Mouse (Mus musculus): ENCODE data around the gene 2310034G01Rik. TPM values are rescaled to one million over a fixed set of nuclear protein-coding genes. Genes with fewer than 3 reads are reported as not detected.
A peak's percentile ranks its signal among the peaks of the same experiment; 100 is the strongest.

2310034G01Rik gene
- polyA plus RNA-seq, 1 experiment from 2014 or later = 2.3 TPM

DNA sequence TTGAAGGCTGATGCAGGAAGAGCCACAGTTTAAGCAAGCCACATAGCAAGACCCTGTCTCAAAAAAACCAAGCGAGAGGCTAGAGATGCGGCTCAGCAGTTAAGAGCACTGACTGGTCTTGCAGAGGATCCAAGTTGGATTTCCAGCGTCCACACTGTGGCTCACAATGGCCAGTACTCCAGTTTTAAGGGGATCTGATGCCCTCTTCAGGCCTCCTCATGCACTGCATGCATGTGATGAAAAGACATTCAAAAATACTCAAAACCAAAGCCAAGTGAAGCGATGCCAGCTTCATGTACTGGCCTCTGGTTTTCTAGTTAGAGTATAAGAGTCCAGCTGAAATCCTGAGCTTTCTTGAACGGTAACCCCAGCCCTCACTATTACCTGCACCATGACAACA is 39.8 kb upstream of the 2310034G01Rik start:
- H3K27ac ChIP-seq = no peak overlapping the region
- ATAC-seq (ENCODE audit: insufficient number of reproducible peaks, insufficient read depth, low FRiP score, low TSS enrichment, low read depth) = no peak
- 82% methylated on average over 5 of the region's 5 CpGs for WGBS
- no peak overlapping the region for H3K4me2 ChIP-seq
- no peaks in the 10 kb centered on the region for H3K9me3 ChIP-seq
- no peak overlapping the region for H3K9ac ChIP-seq (replicated peaks)
- peaks cover 31% of the 10 kb centered on the region for H3K36me3 ChIP-seq
- H3K27me3 ChIP-seq = no peaks in the 10 kb centered on the region
- H3K4me1 ChIP-seq (replicated peaks) = peaks cover 14% of the 10 kb centered on the region
- H3K4me3 ChIP-seq (replicated peaks) = no peak overlapping the region

DNA sequence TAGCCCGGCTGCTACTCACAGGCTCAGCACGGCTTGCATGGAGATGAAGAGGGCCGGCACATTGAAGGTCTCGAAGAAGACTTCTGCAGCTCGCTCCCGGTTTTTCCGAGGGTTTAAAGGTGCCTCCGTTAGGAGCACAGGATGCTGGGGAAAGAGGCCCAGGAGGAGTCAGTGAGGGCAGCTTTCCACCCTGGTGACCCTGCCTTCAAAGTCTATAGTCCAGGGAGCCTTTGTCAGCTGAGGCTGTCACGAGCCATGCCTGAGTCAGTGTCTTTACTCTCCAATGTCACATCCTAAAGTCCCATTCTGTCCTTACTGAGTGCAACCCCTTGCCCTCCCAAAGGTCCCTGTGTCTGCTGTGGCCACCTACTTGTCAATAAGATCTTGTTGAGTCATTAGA is 32.2 kb upstream of the 2310034G01Rik start:
- Histone ChIP-seq H3K4me3 (replicated peaks) (no peak overlapping the region), H3K9me3 (0 out of 2 replicates have a peak, but pooled peaks cover 4% of the 10 kb centered on the region), H3K27ac (no peak overlapping the region), H3K36me3 (peaks cover 93% of the 10 kb centered on the region), H3K9ac (replicated peaks) (no peak overlapping the region), H3K4me2 (no peak overlapping the region), H3K27me3 (no peaks in the 10 kb centered on the region), H3K4me1 (replicated peaks) (no peaks in the 10 kb centered on the region)
- no peak for ATAC-seq (ENCODE audit: insufficient number of reproducible peaks, insufficient read depth, low FRiP score, low TSS enrichment, low read depth)
- WGBS = 93% methylated on average over 9 of the region's 9 CpGs

DNA sequence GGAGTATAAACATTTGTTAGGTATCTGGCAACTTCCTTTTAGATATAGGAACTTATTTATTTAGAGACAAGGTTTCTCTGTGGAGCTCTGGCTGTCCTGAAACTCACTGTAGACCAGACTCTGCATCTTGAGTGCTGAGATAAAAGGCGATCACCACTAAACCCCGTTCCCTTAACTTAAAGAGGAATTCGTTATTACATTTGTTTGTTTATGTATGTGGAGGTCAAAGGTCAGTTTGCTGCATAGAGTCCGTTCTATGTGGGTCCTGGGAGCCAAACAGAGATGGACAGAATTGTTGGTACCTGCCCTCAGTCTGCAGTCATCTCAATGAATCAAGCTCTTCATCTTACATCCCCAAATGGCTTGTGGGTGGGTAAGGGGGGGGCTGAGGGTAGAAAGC is 25.8 kb upstream of the 2310034G01Rik start:
- Histone ChIP-seq H3K36me3 (peaks cover 48% of the 10 kb centered on the region), H3K4me3 (replicated peaks) (no peak overlapping the region), H3K9me3 (no peaks in the 10 kb centered on the region), H3K4me1 (replicated peaks) (no peaks in the 10 kb centered on the region), H3K9ac (replicated peaks) (no peak overlapping the region), H3K4me2 (no peak overlapping the region), H3K27me3 (no peaks in the 10 kb centered on the region), H3K27ac (no peak overlapping the region)
- 52% methylated on average over 4 of the region's 4 CpGs for WGBS
- no peak for ATAC-seq (ENCODE audit: insufficient number of reproducible peaks, insufficient read depth, low FRiP score, low TSS enrichment, low read depth)

DNA sequence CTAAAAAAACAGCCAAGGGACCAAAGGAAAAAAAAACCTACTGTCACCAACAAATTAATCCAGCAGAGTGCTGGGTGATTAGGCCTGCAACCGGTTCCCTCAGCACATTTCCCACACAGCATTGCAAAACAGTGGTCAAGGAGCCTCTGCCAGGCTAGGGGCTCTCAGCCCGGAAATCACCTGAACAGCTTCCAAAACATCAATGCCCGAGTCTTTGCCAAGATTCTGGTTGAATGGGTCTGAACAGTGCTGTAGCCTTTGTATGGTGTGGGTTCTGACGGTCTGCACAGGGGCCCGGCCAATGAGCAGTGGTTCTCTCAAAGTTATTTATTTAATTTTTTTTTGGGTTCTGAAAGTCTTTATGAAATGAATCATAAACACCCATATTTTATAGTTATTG is 25.4 kb upstream of the 2310034G01Rik start:
- Histone ChIP-seq H3K4me1 (replicated peaks) (no peaks in the 10 kb centered on the region), H3K36me3 (peaks cover 44% of the 10 kb centered on the region), H3K27me3 (no peaks in the 10 kb centered on the region), H3K9ac (replicated peaks) (no peak overlapping the region), H3K4me2 (no peak overlapping the region), H3K4me3 (replicated peaks) (no peak overlapping the region), H3K9me3 (no peaks in the 10 kb centered on the region), H3K27ac (no peak overlapping the region)
- WGBS = 74% methylated on average over 5 of the region's 5 CpGs
- no peak for ATAC-seq (ENCODE audit: insufficient number of reproducible peaks, insufficient read depth, low FRiP score, low TSS enrichment, low read depth)

DNA sequence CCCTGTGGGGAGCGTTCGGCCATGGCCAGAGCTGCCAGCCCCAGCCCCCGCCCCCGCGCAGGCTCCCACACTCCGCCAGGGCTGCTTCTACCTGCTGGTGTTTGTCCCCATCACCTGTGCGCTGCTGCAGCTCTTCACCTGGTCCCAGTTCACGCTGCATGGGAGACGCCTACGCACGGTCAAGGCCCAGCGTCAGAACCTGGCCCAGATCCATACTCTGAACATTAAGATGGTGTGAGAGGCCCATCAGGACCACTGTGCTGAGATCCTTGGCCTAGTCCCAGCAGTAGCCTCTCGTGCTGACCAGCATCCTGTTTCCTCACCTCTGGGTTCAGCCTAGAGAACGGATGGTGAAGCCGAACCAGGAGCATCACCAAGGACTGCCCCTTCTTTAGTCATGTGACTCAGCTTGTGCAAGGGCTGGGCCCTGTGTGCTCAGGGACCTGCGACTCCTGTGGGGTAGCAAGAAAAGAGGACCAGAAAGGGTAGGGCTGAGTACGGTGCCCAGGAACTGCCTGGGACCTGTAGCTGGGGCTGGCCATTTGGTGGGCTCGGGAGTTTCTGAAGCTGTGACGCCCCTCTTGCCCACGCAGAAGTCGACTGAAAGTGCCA is 24.5 kb upstream of the 2310034G01Rik start:
- Histone ChIP-seq H3K27ac (0 out of 2 replicates have a peak overlapping the region, but pooled peaks have one; percentile 12), H3K4me2 (no peak overlapping the region), H3K4me3 (replicated peaks) (no peak overlapping the region), H3K4me1 (replicated peaks) (no peaks in the 10 kb centered on the region), H3K9me3 (no peaks in the 10 kb centered on the region), H3K9ac (replicated peaks) (no peak overlapping the region), H3K36me3 (peaks cover 35% of the 10 kb centered on the region), H3K27me3 (no peaks in the 10 kb centered on the region)
- 51% methylated on average over 21 of the region's 21 CpGs for WGBS
- ATAC-seq (ENCODE audit: insufficient number of reproducible peaks, insufficient read depth, low FRiP score, low TSS enrichment, low read depth) = no peak

DNA sequence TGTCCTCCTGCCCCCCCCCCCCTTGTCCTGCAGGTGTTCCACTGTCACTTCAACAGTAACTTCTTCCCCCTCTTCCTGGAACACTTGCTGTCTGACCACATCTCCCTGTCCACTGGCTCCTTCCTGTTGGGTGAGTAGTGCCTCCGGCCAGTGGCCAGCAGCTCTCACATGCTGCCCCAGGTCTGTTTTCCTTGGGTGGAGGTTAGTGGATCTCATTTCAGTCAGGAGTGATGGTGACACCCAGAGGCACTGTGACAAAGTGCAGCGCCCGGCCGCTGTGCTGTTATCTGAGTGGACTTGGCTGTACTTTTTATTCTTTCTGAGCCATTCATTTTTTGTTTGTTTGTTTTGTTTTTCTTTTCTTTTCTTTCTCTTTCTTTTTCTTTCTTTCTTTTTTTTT is 19.1 kb upstream of the 2310034G01Rik start:
- Histone ChIP-seq H3K27ac (no peak overlapping the region), H3K4me3 (replicated peaks) (no peak overlapping the region), H3K4me1 (replicated peaks) (no peaks in the 10 kb centered on the region), H3K4me2 (no peak overlapping the region), H3K27me3 (no peaks in the 10 kb centered on the region), H3K9ac (replicated peaks) (no peak overlapping the region), H3K36me3 (no peaks in the 10 kb centered on the region), H3K9me3 (no peaks in the 10 kb centered on the region)
- no peak for ATAC-seq (ENCODE audit: insufficient number of reproducible peaks, insufficient read depth, low FRiP score, low TSS enrichment, low read depth)
- 30% methylated on average over 4 of the region's 4 CpGs for WGBS

DNA sequence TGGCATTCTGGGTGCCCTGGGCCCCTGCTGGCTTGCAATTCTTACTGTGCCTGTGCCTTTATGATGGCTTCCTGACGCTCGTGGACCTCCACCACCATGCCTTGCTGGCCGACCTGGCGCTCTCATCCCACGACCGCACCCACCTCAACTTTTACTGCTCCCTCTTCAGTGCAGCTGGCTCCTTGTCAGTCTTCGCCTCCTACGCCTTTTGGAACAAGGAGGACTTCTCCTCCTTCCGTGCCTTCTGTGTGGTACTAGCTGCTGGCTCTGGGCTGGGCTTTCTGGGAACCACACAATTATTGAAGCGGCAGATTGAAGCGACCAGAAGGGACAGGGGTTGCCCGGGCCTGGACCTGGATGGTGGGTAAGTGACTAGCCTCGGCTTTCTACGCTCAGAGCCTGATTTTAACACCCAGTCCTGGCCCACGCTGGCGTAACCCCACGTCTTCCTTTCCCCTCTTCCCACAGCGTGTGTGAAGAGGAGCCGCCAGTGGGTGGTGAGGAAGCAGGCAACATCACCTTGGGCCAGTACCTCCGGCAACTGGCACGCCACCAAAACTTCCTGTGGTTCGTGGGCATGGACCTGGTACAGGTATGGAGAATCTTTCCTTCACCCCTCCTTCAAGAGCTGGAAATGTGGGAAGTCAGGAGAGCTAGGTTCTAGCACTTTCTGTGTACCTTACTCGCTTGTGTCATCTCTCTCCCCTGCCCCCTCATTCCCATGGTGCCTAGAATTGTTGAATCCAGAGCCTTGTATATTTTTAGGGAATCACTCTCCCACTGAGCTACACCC is 17.9 kb upstream of the 2310034G01Rik start:
- H3K36me3 ChIP-seq = no peaks in the 10 kb centered on the region
- no peak overlapping the region for H3K4me3 ChIP-seq (replicated peaks)
- ATAC-seq (ENCODE audit: insufficient number of reproducible peaks, insufficient read depth, low FRiP score, low TSS enrichment, low read depth) = no peak
- no peaks in the 10 kb centered on the region for H3K27me3 ChIP-seq
- WGBS = 83% methylated on average over 22 of the region's 23 CpGs
- H3K9me3 ChIP-seq = no peaks in the 10 kb centered on the region
- no peak overlapping the region for H3K9ac ChIP-seq (replicated peaks)
- no peak overlapping the region for H3K4me2 ChIP-seq
- H3K27ac ChIP-seq = no peak overlapping the region
- no peaks in the 10 kb centered on the region for H3K4me1 ChIP-seq (replicated peaks)

DNA sequence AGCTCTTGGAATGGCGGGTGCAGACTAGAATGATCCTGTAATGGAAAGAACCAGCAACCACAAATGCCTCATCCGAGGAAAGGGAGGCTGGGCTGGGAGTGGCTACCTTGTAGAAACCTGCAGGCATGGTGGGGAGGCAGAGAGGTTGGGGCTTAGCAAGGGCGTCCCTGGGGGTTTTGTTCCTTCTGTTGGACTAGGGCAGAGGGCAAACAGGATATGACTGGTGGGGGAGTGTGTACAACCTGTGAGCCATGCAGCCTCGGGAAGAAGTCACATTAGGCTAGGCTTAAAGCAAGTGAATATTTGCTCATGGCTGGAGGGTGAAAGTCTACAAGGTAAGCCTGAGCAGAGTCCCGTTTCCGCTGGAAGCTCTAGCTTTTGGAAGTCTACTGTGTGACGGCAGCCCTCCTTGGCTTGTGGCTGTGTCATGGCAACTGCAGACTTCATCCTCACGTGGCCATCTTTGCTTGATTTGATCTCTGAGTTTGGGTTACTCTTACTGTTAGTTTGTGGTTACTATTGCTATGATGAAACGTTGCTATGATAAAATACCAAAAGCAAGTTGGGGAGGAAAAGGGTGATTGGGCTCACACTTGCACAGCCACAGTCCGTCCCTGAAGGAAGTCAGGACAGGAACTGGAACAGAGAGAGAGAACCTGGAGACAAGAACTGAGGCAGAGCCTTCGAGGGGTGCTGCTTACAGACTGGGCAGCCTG is 13.3 kb upstream of the 2310034G01Rik start:
- H3K4me2 ChIP-seq = no peak overlapping the region
- H3K4me3 ChIP-seq (replicated peaks) = no peak overlapping the region
- no peaks in the 10 kb centered on the region for H3K4me1 ChIP-seq (replicated peaks)
- no peak overlapping the region for H3K27ac ChIP-seq
- 84% methylated on average over 11 of the region's 11 CpGs for WGBS
- H3K9ac ChIP-seq (replicated peaks) = no peak overlapping the region
- peaks cover 8% of the 10 kb centered on the region for H3K27me3 ChIP-seq
- no peaks in the 10 kb centered on the region for H3K9me3 ChIP-seq
- no peaks in the 10 kb centered on the region for H3K36me3 ChIP-seq
- no peak for ATAC-seq (ENCODE audit: insufficient number of reproducible peaks, insufficient read depth, low FRiP score, low TSS enrichment, low read depth)

DNA sequence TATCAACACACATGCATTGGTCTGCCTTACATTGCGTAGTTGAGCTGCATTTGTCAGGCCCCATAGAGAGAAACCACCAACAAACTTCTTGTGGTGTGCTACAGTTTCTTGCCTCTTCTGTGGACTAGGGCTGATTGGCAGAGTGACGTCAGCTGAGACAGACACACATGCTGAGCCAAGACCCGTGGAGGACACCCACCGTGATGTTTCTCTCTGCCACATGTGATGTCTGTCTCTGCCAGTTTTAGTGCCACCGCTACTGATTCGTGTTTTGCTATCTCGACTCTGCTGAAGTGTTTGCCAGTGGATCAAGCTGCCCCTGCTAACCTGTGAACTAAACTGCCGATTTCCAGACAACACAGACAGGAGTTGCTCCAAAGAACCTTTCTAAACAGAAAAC is 12.0 kb upstream of the 2310034G01Rik start:
- Histone ChIP-seq H3K9me3 (no peaks in the 10 kb centered on the region), H3K4me3 (replicated peaks) (no peak overlapping the region), H3K4me1 (replicated peaks) (0 out of 2 replicates have a peak, but pooled peaks cover 4% of the 10 kb centered on the region), H3K4me2 (no peak overlapping the region), H3K36me3 (no peaks in the 10 kb centered on the region), H3K27ac (no peak overlapping the region), H3K9ac (replicated peaks) (no peak overlapping the region), H3K27me3 (peaks cover 21% of the 10 kb centered on the region)
- WGBS = 89% methylated on average over 8 of the region's 8 CpGs
- no peak for ATAC-seq (ENCODE audit: insufficient number of reproducible peaks, insufficient read depth, low FRiP score, low TSS enrichment, low read depth)

DNA sequence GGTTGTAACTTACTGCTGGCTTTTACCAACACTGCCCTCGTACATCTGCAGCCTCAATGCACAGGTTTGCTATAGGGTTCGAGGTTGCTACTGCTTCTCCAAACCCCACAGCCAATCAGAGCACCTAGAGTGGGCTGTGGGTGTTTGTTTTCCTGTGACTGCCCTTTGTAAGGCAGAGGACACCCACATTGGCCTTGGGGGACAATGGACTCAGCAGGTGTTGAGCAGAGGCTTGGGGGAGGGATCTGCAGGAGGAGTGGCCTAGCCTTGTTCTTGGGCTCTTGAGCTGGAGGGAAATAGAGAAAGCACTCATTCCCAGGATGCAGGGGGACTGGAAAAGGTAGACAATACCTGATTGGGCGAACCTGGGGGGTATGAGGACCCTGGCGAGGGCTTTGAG is 8.3 kb upstream of the 2310034G01Rik start:
- Histone ChIP-seq H3K9ac (replicated peaks) (no peak overlapping the region), H3K4me1 (replicated peaks) (peaks cover 11% of the 10 kb centered on the region; the same call in 1 of the 2 replicates), H3K27ac (no peak overlapping the region), H3K4me3 (replicated peaks) (no peak overlapping the region), H3K9me3 (no peaks in the 10 kb centered on the region), H3K27me3 (peaks cover 28% of the 10 kb centered on the region), H3K4me2 (no peak overlapping the region), H3K36me3 (no peaks in the 10 kb centered on the region)
- 65% methylated on average over 4 of the region's 4 CpGs for WGBS
- ATAC-seq (ENCODE audit: insufficient number of reproducible peaks, insufficient read depth, low FRiP score, low TSS enrichment, low read depth) = no peak

Measured in limb, embryonic 12.5 days (tissue).